Mouse (Mus musculus) heart, adult 2 months (tissue): Measurements from ENCODE around the gene Usp42. TPM values are rescaled to one million over a fixed set of nuclear protein-coding genes. Genes with fewer than 3 reads are reported as not detected.

Experiments used
- DNase-seq, 2 experiments: peaks; one replicate each; pipeline ENCODE4 v3.0.0; 2021
- H3K27ac ChIP-seq: fragments of 200-600 bp; 2 replicates; pipeline ENCODE4 v1.8.1; 2022
- H3K27me3 ChIP-seq: fragments of 200-500 bp; 2 replicates; pipeline ENCODE4 v1.6.1; 2012; ENCODE audit warnings: mild to moderate bottlenecking, low read length, inconsistent platforms, mixed read lengths; ENCODE audit not compliant: control insufficient read depth, insufficient read depth
- H3K36me3 ChIP-seq: fragments of 200-500 bp; 2 replicates; pipeline ENCODE4 v1.6.1; 2012; ENCODE audit warnings: low read length, inconsistent platforms; ENCODE audit not compliant: control insufficient read depth, insufficient read depth
- H3K4me1 ChIP-seq: fragments of 200-500 bp; 2 replicates; pipeline ENCODE4 v1.6.1; 2011; ENCODE audit warnings: low read length; ENCODE audit not compliant: control insufficient read depth, insufficient read depth
- H3K4me3 ChIP-seq: fragments of 200-600 bp; 2 replicates; pipeline ENCODE4 v1.8.1; 2022
- H3K79me2 ChIP-seq: fragments of 200-500 bp; replicated peaks from 2 replicates; pipeline ENCODE4 v1.6.1; 2012; ENCODE audit warnings: mild to moderate bottlenecking, inconsistent platforms, low read length, moderate library complexity, mixed read lengths; ENCODE audit not compliant: control insufficient read depth, insufficient read depth
- H3K9ac ChIP-seq: fragments of 200-500 bp; 2 replicates; pipeline ENCODE4 v1.6.1; 2012; ENCODE audit warnings: low read depth, mild to moderate bottlenecking, control low read depth, inconsistent platforms, low read length, mixed read lengths
- CTCF ChIP-seq: fragments of 200-600 bp; IDR thresholded peaks from 2 replicates; pipeline ENCODE4 v1.8.1; 2022; ENCODE audit warnings: antibody characterized with exemption, mild to moderate bottlenecking, moderate library complexity
- EP300 ChIP-seq: fragments of 200-500 bp; IDR thresholded peaks from 2 replicates; pipeline ENCODE4 v1.6.1; 2011; ENCODE audit warnings: low read depth, low read length, control low read depth; ENCODE audit not compliant: insufficient read depth
- POLR2A ChIP-seq: fragments of 200-500 bp; IDR thresholded peaks from 2 replicates; pipeline ENCODE4 v1.6.1; 2011; ENCODE audit warnings: mild to moderate bottlenecking, low read depth, low read length, control low read depth; ENCODE audit not compliant: insufficient read depth
- WGBS: fragments of 180-500 bp; shearing (Covaris S2); methylation state at CpG from one replicate; pipeline ENCODE4 v1.1.7; 2018; 5-methylcytosine and 5-hydroxymethylcytosine counted together
- intact Hi-C: fragments of 180-260 bp; cut with DNase I; formaldehyde crosslinking; loops from one replicate; pipeline ENCODE4 v1.15.1; 2025
- polyA plus RNA-seq: library from polyadenylated mRNA; depleted of rRNA; stranded (reverse); fragments of >200 nt; gene quantifications from 2 replicates; pipeline ENCODE4 v1.2.3, GENCODE M21; 2012
- total RNA-seq, 2 experiments: library from RNA; stranded (reverse); gene quantifications; 2 replicates each; pipeline ENCODE4 v1.2.3; 2021

Usp42 gene
- total and polyA plus RNA-seq, 3 experiments: 2.5 to 6.2 (median 5.3) TPM

DNA sequence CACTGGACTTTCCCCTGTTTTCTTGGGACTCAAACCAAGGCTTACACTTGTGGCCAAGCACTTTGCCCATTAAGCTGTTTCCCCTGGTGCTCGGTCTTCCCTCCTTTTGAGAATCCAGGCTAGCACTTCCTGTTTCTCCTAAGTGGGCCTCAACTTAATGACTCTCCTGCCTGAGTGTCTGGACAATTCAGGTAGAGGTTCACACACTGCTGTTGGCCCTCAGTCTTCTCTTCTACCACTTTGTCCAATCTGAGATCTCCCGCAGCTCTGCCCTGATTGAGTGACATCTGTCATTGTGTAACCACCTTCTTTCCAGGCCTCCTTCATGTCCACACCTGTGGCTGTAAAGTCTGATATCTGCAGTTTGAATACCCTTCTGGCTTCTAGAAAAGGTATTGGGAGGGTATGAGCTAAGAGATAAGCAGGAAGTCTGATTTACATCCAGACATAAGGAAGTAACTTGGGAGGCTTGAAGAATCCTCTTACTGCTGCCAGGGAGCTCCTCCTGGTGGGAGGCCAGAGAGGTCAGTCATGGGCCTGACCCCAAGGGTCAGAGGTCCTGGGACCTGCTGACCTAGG, 17.6 kb upstream of the Usp42 start:
- DNase-seq: no peak
- TF ChIP-seq CTCF (no peak), EP300 (no peak), POLR2A (no peak)
- Histone ChIP-seq H3K36me3 (no peaks in the 10 kb centered on the region), H3K4me3 (no peak overlapping the region), H3K9ac (no peak overlapping the region), H3K79me2 (no peaks in the 10 kb centered on the region), H3K27ac (no peak overlapping the region), H3K4me1 (no peaks in the 10 kb centered on the region), H3K27me3 (no peaks in the 10 kb centered on the region)
- WGBS: 62% methylated on average over 2 of the region's 2 CpGs
- intact Hi-C loops: no loop called here

DNA sequence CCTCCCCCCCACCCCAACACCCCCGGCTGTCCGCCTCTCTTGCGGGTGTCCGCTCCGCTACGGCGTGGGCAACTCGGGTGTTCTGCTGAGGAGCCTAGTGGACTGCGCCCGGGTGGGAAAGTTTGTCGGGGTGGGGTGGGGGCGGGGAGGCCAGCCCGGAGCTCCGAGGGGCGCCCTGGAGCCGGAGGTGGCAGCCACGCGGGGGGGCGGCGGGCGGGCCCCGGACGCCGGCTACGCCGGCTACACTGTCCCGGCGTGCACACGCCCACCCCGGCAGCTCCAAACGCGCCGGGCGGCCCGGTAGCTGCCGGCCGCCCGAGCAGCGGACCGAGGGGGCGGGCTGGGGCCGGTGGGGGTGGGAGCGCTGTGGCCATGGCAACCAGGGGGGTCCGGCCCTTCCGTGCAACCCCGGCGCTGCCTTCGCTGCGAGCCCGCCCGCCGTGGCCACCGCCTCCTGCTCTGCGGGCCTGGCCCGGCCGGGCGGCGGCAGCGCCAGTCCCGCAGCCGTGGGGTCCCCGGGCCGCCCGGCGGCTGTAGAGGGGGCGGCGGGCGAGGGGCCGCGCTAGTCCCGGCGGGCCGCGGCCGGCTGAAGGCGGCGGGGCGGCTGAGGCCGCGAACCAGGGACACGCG, 482 bp downstream of the Usp42 start:
- Histone ChIP-seq H3K9ac (peak overlapping the region; percentile 98), H3K36me3 (no peaks in the 10 kb centered on the region), H3K27me3 (no peaks in the 10 kb centered on the region), H3K27ac (peak overlapping the region; percentile 72), H3K79me2 (no peaks in the 10 kb centered on the region), H3K4me1 (peaks cover 3% of the 10 kb centered on the region), H3K4me3 (peak overlapping the region; percentile 91)
- DNase-seq: peak; percentile 49 to 61
- no peak for TF ChIP-seq POLR2A
- TF ChIP-seq EP300: no peak
- TF ChIP-seq CTCF: no peak
- intact Hi-C loops: loop anchor here (1.0 to 5.0 kb wide), 3 partner anchors 27 to 246 kb away; no protein-coding TSS in a partner anchor
- WGBS: under 1% methylated on average over 47 of the region's 82 CpGs

- H3K4me3 ChIP-seq: peak overlapping the region; percentile 91
- TF ChIP-seq EP300 (no peak), POLR2A (no peak), CTCF (no peak)
- H3K4me1 ChIP-seq: peaks cover 3% of the 10 kb centered on the region
- intact Hi-C loops: loop anchor here (5.0 kb wide), 1 partner anchor 246 kb away; no protein-coding TSS in a partner anchor
- peak overlapping the region; percentile 43; the same call in 1 of the 2 replicates for H3K9ac ChIP-seq
- no peaks in the 10 kb centered on the region for H3K27me3 ChIP-seq
- no peak for DNase-seq
- 9% methylated on average over 6 of the region's 6 CpGs for WGBS
- H3K79me2 ChIP-seq: no peaks in the 10 kb centered on the region
- peak overlapping the region; percentile 53 for H3K27ac ChIP-seq
- H3K36me3 ChIP-seq: no peaks in the 10 kb centered on the region
Measured at GRCm38 (mm10) chr5:143730915-143731314, 1.2 kb downstream of the Usp42 start.

- DNase-seq: no peak
- H3K4me1 ChIP-seq: no peaks in the 10 kb centered on the region
- TF ChIP-seq CTCF (no peak), EP300 (no peak), POLR2A (no peak)
- H3K4me3 ChIP-seq: no peak overlapping the region
- intact Hi-C loops: no loop called here
- H3K27ac ChIP-seq: no peak overlapping the region
- no peaks in the 10 kb centered on the region for H3K27me3 ChIP-seq
- WGBS: 92% methylated on average over 7 of the region's 7 CpGs
- no peaks in the 10 kb centered on the region; the same call in 1 of the 2 replicates for H3K36me3 ChIP-seq
- H3K9ac ChIP-seq: no peak overlapping the region
- no peaks in the 10 kb centered on the region; the same call in 1 of the 2 replicates for H3K79me2 ChIP-seq
Measured at GRCm38 (mm10) chr5:143721962-143722361, 10.1 kb downstream of the Usp42 start.

GRCm38 (mm10) chr5:143712011-143712800, 19.9 kb downstream of the Usp42 start:
- H3K9ac ChIP-seq: no peak overlapping the region
- intact Hi-C loops: loop anchor here (5.0 kb wide), 2 partner anchors 35 to 275 kb away; no protein-coding TSS in a partner anchor
- WGBS: 77% methylated on average over 14 of the region's 14 CpGs
- no peaks in the 10 kb centered on the region for H3K36me3 ChIP-seq
- no peak overlapping the region for H3K27ac ChIP-seq
- DNase-seq: no peak
- no peak overlapping the region for H3K4me3 ChIP-seq
- H3K79me2 ChIP-seq: no peaks in the 10 kb centered on the region
- no peak for TF ChIP-seq CTCF
- TF ChIP-seq POLR2A: no peak
- TF ChIP-seq EP300: no peak
- H3K4me1 ChIP-seq: no peaks in the 10 kb centered on the region
- H3K27me3 ChIP-seq: no peaks in the 10 kb centered on the region
